Mouse (Mus musculus) embryonic facial prominence, embryonic 11.5 days (tissue): ENCODE results near the gene Stip1. TPM values are rescaled to one million over a fixed set of nuclear protein-coding genes. Genes with fewer than 3 reads are reported as not detected.

ENCODE experiments used
- ATAC-seq: fragments of 200-750 bp; cut with Nextera tagmentation; replicated peaks from 2 replicates; pipeline ENCODE4 v1.8.0; 2017; ENCODE audit warnings: low read depth; ENCODE audit not compliant: insufficient number of reproducible peaks, low FRiP score, low TSS enrichment
- DNase-seq: peaks from one replicate; pipeline ENCODE4 v3.0.0-alpha.2; 2015; ENCODE audit warnings: low spot score
- H3K27ac ChIP-seq: fragments of 300-500 bp; sonication (generic); replicated peaks from 2 replicates; pipeline ENCODE4 v1.5.1; 2014; ENCODE audit warnings: mild to moderate bottlenecking, low read depth, low read length, control low read depth
- H3K27me3 ChIP-seq: fragments of 300-500 bp; sonication (generic); 2 replicates; pipeline ENCODE4 v1.6.1; 2014; ENCODE audit warnings: mild to moderate bottlenecking, low read length, moderate library complexity, mixed read lengths; ENCODE audit not compliant: control insufficient read depth, insufficient read depth
- H3K36me3 ChIP-seq: fragments of 300-500 bp; sonication (generic); replicated peaks from 2 replicates; pipeline ENCODE4 v1.6.1; 2014; ENCODE audit warnings: low read depth, mild to moderate bottlenecking, low read length, moderate library complexity, mixed read lengths; ENCODE audit not compliant: control insufficient read depth, insufficient read depth
- H3K4me1 ChIP-seq: fragments of 300-500 bp; sonication (generic); 2 replicates; pipeline ENCODE4 v1.6.1; 2014; ENCODE audit warnings: low read length, mixed read lengths; ENCODE audit not compliant: control insufficient read depth, insufficient read depth
- H3K4me2 ChIP-seq: fragments of 300-500 bp; sonication (generic); 2 replicates; pipeline ENCODE4 v1.6.1; 2014; ENCODE audit warnings: low read depth, mild to moderate bottlenecking, control low read depth, low read length, moderate library complexity
- H3K4me3 ChIP-seq: fragments of 300-500 bp; sonication (generic); 2 replicates; pipeline ENCODE4 v1.5.1; 2014; ENCODE audit warnings: low read depth, low read length, control low read depth
- H3K9ac ChIP-seq: fragments of 300-500 bp; sonication (generic); replicated peaks from 2 replicates; pipeline ENCODE4 v1.6.1; 2014; ENCODE audit warnings: mild to moderate bottlenecking, control low read depth, low read length
- H3K9me3 ChIP-seq: fragments of 300-500 bp; sonication (generic); replicated peaks from 2 replicates; pipeline ENCODE4 v1.6.1; 2016; ENCODE audit warnings: mild to moderate bottlenecking, low read length, inconsistent platforms, mixed read lengths; ENCODE audit not compliant: control insufficient read depth
- WGBS: fragments of 180-500 bp; shearing (Covaris S2); extraction: QIAGEN DNeasy Blood & Tissue Kit; methylation state at CpG from one replicate; pipeline ENCODE4 v1.1.7; 2014; 5-methylcytosine and 5-hydroxymethylcytosine counted together
- polyA plus RNA-seq: library from polyadenylated mRNA; unstranded; fragments of >200 nt; fragmentation: Nextera tagmentation; extraction: Ambion mirVana; gene quantifications from 2 replicates; pipeline ENCODE4 v1.2.1, GENCODE M21; 2014

The Stip1 gene
- polyA plus RNA-seq, 1 experiment from 2014 or later = 400 TPM

DNA sequence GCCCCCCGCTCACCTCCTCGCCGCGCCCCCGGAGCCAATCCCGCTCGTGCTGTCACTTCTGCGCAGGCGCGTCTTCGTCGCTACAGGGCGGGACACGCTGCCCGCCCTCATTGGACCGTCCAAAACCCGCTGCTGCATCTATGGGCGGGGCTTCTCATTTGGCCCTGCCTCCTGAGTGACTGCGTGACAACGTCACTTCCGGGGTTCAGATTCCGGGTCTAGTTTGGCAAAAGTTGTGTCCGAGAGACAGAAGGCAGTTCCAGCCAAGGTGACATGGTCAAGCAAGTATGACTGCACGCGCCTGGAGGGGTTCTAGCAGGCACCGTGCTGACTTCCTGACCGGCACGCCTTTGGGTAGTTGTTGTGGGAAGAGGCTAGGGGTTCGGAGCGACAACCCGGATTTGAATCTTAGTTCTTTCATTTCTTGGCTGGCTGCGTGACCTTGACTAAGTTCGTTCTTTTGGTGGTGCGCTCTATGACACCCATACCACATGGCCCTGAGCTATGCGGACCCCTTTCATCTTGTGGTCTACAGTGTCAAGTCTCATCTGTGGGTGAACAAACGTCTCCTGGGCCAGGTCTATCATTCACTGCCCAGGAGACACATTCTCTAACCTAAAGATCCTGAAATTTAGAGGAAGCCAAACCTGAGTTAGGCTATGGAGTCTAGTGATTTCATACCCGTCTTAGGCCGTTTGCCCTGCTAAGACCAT is 59.2 kb downstream of the Stip1 start, which contains the start of gene Fkbp2:
Fkbp2 (minus strand) TSS at position 121 of the 713 bp plus-strand sequence.
- Histone ChIP-seq H3K27me3 (no peaks in the 10 kb centered on the region), H3K9ac (peak within 1 kb of the TSS; percentile 80), H3K36me3 (no peaks in the 10 kb centered on the region), H3K4me2 (peak within 1 kb of the TSS; percentile 82), H3K4me1 (no peaks in the 10 kb centered on the region; the same call in 1 of the 2 replicates), H3K4me3 (peak within 1 kb of the TSS; percentile 61), H3K27ac (peak within 1 kb of the TSS; percentile 72), H3K9me3 (no peaks in the 10 kb centered on the region)
- peak; percentile 99 for DNase-seq
- 3% methylated on average over 38 of the region's 38 CpGs for WGBS
- peak; percentile 79 for ATAC-seq

GRCm38 (mm10) chr19:6979486-6980380 is 60.0 kb downstream of the Stip1 start:
- peak; percentile 91 for ATAC-seq
- H3K9me3 ChIP-seq = no peaks in the 10 kb centered on the region
- peak; percentile 99 for DNase-seq
- H3K27me3 ChIP-seq = no peaks in the 10 kb centered on the region
- peak overlapping the region; percentile 72 for H3K27ac ChIP-seq
- H3K9ac ChIP-seq = peak overlapping the region; percentile 80
- peak overlapping the region; percentile 82 for H3K4me2 ChIP-seq
- H3K4me3 ChIP-seq = peak overlapping the region; percentile 61
- WGBS = 1% methylated on average over 59 of the region's 59 CpGs
- H3K36me3 ChIP-seq = no peaks in the 10 kb centered on the region
- H3K4me1 ChIP-seq = no peaks in the 10 kb centered on the region; the same call in 1 of the 2 replicates

DNA sequence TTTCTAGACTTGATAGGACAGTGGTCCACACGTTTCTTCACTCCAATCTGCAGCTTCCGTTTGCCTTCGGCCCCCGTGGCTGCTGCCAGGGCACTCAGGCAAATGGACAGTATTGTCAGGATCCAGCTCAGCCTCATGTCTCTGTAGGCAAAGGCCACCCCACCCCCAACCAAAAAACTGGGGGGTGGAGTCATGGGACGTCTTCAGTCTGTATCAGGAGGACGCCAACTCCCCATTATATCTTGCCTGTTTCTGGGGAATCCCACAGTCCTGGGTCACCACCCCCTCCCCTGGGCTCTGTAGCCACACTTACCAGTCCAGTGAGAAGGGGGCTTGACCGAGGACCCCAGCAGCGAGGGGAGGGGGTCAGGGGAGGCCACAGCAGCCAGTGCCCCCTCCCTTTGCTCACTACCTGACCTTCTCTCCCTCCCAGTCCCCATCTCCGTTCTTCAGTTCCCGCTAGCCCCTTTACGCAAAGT is 60.7 kb downstream of the Stip1 start:
- Histone ChIP-seq H3K36me3 (no peaks in the 10 kb centered on the region), H3K4me3 (peak overlapping the region; percentile 61), H3K9ac (peak overlapping the region; percentile 56), H3K9me3 (no peaks in the 10 kb centered on the region), H3K27ac (no peak overlapping the region), H3K27me3 (no peaks in the 10 kb centered on the region), H3K4me2 (peak overlapping the region; percentile 82), H3K4me1 (no peaks in the 10 kb centered on the region; the same call in 1 of the 2 replicates)
- DNase-seq = no peak
- 10% methylated on average over 11 of the region's 11 CpGs for WGBS
- ATAC-seq = no peak

GRCm38 (mm10) chr19:6978639-6978974 is 61.2 kb downstream of the Stip1 start:
- no peaks in the 10 kb centered on the region; the same call in 1 of the 2 replicates for H3K4me1 ChIP-seq

GRCm38 (mm10) chr19:6977759-6978638 is 61.8 kb downstream of the Stip1 start:
- no peak overlapping the region for H3K4me3 ChIP-seq
- H3K9ac ChIP-seq = no peak overlapping the region
- DNase-seq = no peak
- H3K36me3 ChIP-seq = no peaks in the 10 kb centered on the region
- WGBS = 84% methylated on average over 13 of the region's 13 CpGs
- no peaks in the 10 kb centered on the region for H3K27me3 ChIP-seq
- H3K27ac ChIP-seq = no peak overlapping the region
- H3K9me3 ChIP-seq = no peaks in the 10 kb centered on the region
- H3K4me2 ChIP-seq = no peak overlapping the region; the same call in 1 of the 2 replicates
- ATAC-seq = no peak
- no peaks in the 10 kb centered on the region; the same call in 1 of the 2 replicates for H3K4me1 ChIP-seq

More at GRCm38 (mm10) chr19:6978639-6978974, 61.2 kb downstream of the Stip1 start:
- no peaks in the 10 kb centered on the region for H3K9me3 ChIP-seq
- H3K4me2 ChIP-seq = peak overlapping the region; percentile 82; the same call in 1 of the 2 replicates
- H3K9ac ChIP-seq = peak overlapping the region; percentile 56; the same call in 1 of the 2 replicates
- DNase-seq (no peak), ATAC-seq (no peak)
- WGBS = 44% methylated on average over 3 of the region's 3 CpGs
- no peak overlapping the region for H3K27ac ChIP-seq
- no peaks in the 10 kb centered on the region for H3K36me3 ChIP-seq
- H3K27me3 ChIP-seq = no peaks in the 10 kb centered on the region
- peak overlapping the region; percentile 61 for H3K4me3 ChIP-seq

DNA sequence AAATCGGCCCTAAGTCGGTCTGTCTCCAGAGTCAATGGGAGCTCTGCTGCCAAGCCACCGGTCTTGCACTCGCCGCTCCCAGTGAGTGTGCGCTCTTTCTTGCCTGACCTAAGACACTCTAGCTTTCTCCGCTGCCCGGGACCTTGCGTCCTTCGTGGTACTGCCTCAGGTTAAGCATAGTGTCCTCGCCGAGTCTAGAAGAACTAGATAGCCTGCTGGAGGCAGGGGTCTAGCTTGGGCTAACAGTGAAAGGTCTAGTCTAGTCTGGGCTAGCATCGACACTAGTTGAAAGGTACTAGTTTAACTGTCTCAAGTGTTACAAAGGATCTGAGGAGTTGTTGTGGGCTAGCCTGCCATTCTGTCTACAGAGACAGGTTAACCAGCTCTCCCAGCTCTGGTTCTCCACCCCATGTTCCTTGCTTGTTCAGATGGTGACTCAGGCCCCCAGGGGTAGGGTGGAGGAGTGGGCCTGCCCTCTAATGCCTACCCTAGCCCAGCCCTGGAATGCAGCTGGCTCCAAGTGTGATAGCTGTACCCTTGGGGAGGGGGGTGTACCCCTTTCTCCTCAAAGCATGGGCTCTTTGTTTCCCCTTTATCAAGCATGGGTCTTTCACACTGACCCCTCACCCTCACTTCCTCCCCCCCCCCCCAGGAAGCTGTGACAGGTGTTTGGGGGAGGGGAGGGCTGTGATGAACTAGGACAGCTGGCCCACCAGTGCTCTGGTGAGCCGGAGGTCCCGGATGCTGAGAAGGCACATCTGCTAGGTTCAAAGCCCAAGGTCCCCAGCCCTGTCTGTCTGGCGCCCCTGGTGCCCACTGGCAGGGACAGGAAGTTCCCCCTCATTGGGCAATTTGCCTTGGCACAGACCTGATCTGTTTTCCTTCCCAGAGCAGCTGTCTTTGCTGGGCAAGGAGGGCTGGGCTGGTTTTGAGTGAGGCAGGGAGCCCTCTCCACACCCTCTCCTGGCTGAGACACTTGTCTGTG is 63.9 kb downstream of the Stip1 start, which contains the start of gene Plcb3:
Plcb3 (minus strand) TSS at position 934 of the 985 bp plus-strand sequence.
- Histone ChIP-seq H3K4me3 (peak within 1 kb of the TSS; percentile 65), H3K27ac (peak within 1 kb of the TSS; percentile 82), H3K27me3 (no peaks in the 10 kb centered on the region), H3K4me2 (peak within 1 kb of the TSS; percentile 85), H3K4me1 (no peaks in the 10 kb centered on the region; the same call in none of the 2 replicates), H3K36me3 (no peaks in the 10 kb centered on the region), H3K9me3 (no peaks in the 10 kb centered on the region), H3K9ac (peak within 1 kb of the TSS; percentile 77)
- DNase-seq (peak; percentile 66), ATAC-seq (no peak)
- under 1% methylated on average over 16 of the region's 16 CpGs for WGBS
